Mouse (Mus musculus): ENCODE data around the gene Pbx4.
A peak's percentile ranks its signal among the peaks of the same experiment; 100 is the strongest.

Gene Pbx4

GRCm38 (mm10) chr8:69809820-69810219, 22.5 kb upstream of the Pbx4 start:
- no peak for DNase-seq (ENCODE audit: low spot score in 2 of 2)

GRCm38 (mm10) chr8:69814881-69815280, 17.4 kb upstream of the Pbx4 start:
- no peak for DNase-seq (ENCODE audit: low spot score in 2 of 2)

GRCm38 (mm10) chr8:69815396-69815795, 16.9 kb upstream of the Pbx4 start:
- no peak for DNase-seq (ENCODE audit: low spot score in 2 of 2)

GRCm38 (mm10) chr8:69820466-69820865, 11.8 kb upstream of the Pbx4 start:
- no peak for DNase-seq (ENCODE audit: low spot score in 2 of 2)

GRCm38 (mm10) chr8:69821971-69822385, 10.3 kb upstream of the Pbx4 start:
- DNase-seq (ENCODE audit: low spot score in 2 of 2): peak in 1 of 2 experiments; percentile 28

GRCm38 (mm10) chr8:69822386-69823191, 9.7 kb upstream of the Pbx4 start, which contains the start of gene Lpar2:
Lpar2 (plus strand) TSS chr8:69822429.
- peak; percentile 59 to 63 for DNase-seq (ENCODE audit: low spot score in 2 of 2)

GRCm38 (mm10) chr8:69826371-69826770, 5.9 kb upstream of the Pbx4 start:
- DNase-seq (ENCODE audit: low spot score in 2 of 2): no peak

GRCm38 (mm10) chr8:69837057-69837682, 4.9 kb downstream of the Pbx4 start:
- no peak for DNase-seq (ENCODE audit: low spot score in 2 of 2)

GRCm38 (mm10) chr8:69847167-69848065, 15.1 kb downstream of the Pbx4 start:
- no peak for DNase-seq (ENCODE audit: low spot score in 2 of 2)

- peak; percentile 27 to 68 for DNase-seq (ENCODE audit: low spot score in 2 of 2)
Observed at GRCm38 (mm10) chr8:69848951-69849350, 16.7 kb downstream of the Pbx4 start.

GRCm38 (mm10) chr8:69849899-69850298, 17.6 kb downstream of the Pbx4 start:
- no peak for DNase-seq (ENCODE audit: low spot score in 2 of 2)

GRCm38 (mm10) chr8:69850926-69851506, 18.7 kb downstream of the Pbx4 start:
- no peak for DNase-seq (ENCODE audit: low spot score in 2 of 2)

- no peak for DNase-seq (ENCODE audit: low spot score in 2 of 2)
Observed at GRCm38 (mm10) chr8:69853869-69854268, 21.6 kb downstream of the Pbx4 start.

- DNase-seq (ENCODE audit: low spot score in 2 of 2): no peak
Observed at GRCm38 (mm10) chr8:69860807-69861206, 28.5 kb downstream of the Pbx4 start.

- no peak for DNase-seq (ENCODE audit: low spot score in 2 of 2)
Observed at GRCm38 (mm10) chr8:69861251-69861650, 29.0 kb downstream of the Pbx4 start.

- DNase-seq (ENCODE audit: low spot score in 2 of 2): no peak
Observed at GRCm38 (mm10) chr8:69863387-69864020, 31.2 kb downstream of the Pbx4 start.

GRCm38 (mm10) chr8:69864180-69864579, 31.9 kb downstream of the Pbx4 start:
- DNase-seq (ENCODE audit: low spot score in 2 of 2): no peak

- no peak for DNase-seq (ENCODE audit: low spot score in 2 of 2)
Observed at GRCm38 (mm10) chr8:69867696-69868326, 35.5 kb downstream of the Pbx4 start.

GRCm38 (mm10) chr8:69870003-69870765, 37.9 kb downstream of the Pbx4 start:
- DNase-seq (ENCODE audit: low spot score in 2 of 2): no peak

- DNase-seq (ENCODE audit: low spot score in 2 of 2): no peak
Observed at GRCm38 (mm10) chr8:69870907-69871306, 38.6 kb downstream of the Pbx4 start.
